Comparison of ENCODE assay signal across 10 mouse cellular contexts in the genomic region with DNA sequence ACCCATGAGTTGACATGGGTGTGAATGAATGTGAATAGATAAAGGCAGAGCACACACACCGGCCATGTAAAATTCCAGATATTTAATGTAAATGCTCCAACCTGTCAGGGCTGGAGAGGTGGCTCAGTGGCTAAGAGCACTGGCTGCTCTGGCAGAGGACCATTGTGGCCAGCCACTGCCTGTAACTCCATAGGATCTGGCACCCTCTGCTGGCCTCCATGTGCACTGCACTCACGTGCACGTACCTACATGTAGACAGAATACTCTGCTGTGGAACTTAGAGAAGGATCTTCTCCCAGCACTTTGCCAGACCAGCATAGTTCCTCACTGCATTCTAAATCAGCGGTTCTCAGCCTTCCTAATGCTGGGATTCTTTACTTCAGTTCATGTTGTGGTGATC.
DNase-seq lines count a peak whose midpoint lies in the region; ATAC-seq and TF ChIP-seq lines count a peak whose summit lies in the region.
"Had no signal": no experiment of that assay in that cellular context is flagged by ENCODE, and none has a peak within 500 bp of the region (broad histone marks: within the 10 kb centered on the region; RNA-seq: fewer than 3 reads in every experiment).

No protein-coding gene starts in this region.

- no peaks in the 10 kb centered on the region for H3K4me1 ChIP-seq in hindbrain, embryonic 11.5 days (replicated peaks; ENCODE audit: control insufficient read depth, insufficient read depth, low read length)
- no peaks in the 10 kb centered on the region for H3K4me1 ChIP-seq in hindbrain, embryonic 16.5 days (ENCODE audit: control insufficient read depth, insufficient read depth, low read depth, low read length)
- H3K4me1 ChIP-seq in lung, postnatal 0 days (ENCODE audit: insufficient read depth, low read depth, low read length), result no peaks in the 10 kb centered on the region
- no peaks in the 10 kb centered on the region; the same call in 1 of the 2 replicates for H3K4me1 ChIP-seq in small intestine, adult 2 months (ENCODE audit: control insufficient read depth, insufficient read depth, insufficient read length, low read length)
- H3K4me1 ChIP-seq: lung, embryonic 15.5 days had no signal

- ATAC-seq in hindbrain, embryonic 11.5 days (ENCODE audit: low FRiP score), result no peak
- no peak for ATAC-seq in hindbrain, embryonic 16.5 days
- no peak for ATAC-seq in lung, postnatal 0 days
- no peak for ATAC-seq in Patski

- CTCF ChIA-PET in Patski (lab: Charles Lee), result no interaction called here

- peak; percentile 41 for TF ChIP-seq CTCF in lung, postnatal 0 days (IDR thresholded peaks at IDR 0.05)
- TF ChIP-seq CTCF in Patski (IDR thresholded peaks at IDR 0.05), result peak; percentile 42
- peak; percentile 23; the same call in 1 of the 2 replicates for TF ChIP-seq CTCF in small intestine, adult 2 months (IDR thresholded peaks at IDR 0.05; ENCODE audit: extremely low read depth, insufficient read length, insufficient replicate concordance, low read depth, low read length)

- H3K9ac ChIP-seq in hindbrain, embryonic 11.5 days (ENCODE audit: low read depth, low read length), result no peak overlapping the region
- H3K9ac ChIP-seq in hindbrain, embryonic 16.5 days (ENCODE audit: low read depth, low read length), result no peak overlapping the region
- H3K9ac ChIP-seq in lung, postnatal 0 days (replicated peaks; ENCODE audit: low read depth), result no peak overlapping the region
- H3K9ac ChIP-seq: lung, embryonic 15.5 days had no signal

- WGBS in hindbrain, embryonic 11.5 days, result 88% methylated on average over 4 of the region's 4 CpGs
- 92% methylated on average over 4 of the region's 4 CpGs for WGBS in hindbrain, embryonic 16.5 days
- 93% methylated on average over 4 of the region's 4 CpGs for WGBS in lung, postnatal 0 days
- WGBS in small intestine, adult 2 months, result 94% methylated on average over 4 of the region's 4 CpGs

- no peak overlapping the region for H3K27ac ChIP-seq in hindbrain, embryonic 11.5 days (ENCODE audit: low read depth, low read length)
- no peak overlapping the region for H3K27ac ChIP-seq in hindbrain, embryonic 16.5 days (ENCODE audit: low read depth, low read length)
- no peak overlapping the region for H3K27ac ChIP-seq in lung, postnatal 0 days (ENCODE audit: low read length)
- no peak overlapping the region for H3K27ac ChIP-seq in small intestine, adult 2 months (ENCODE audit: insufficient read depth, low read depth, low read length)
- H3K27ac ChIP-seq: lung, embryonic 15.5 days had no signal

- POLR2A ChIA-PET in Patski (lab: Charles Lee), result no interaction called here

- DNase-seq in hindbrain, embryonic 11.5 days (ENCODE audit: low spot score), result peak; percentile 7
- no peak for DNase-seq in lung, postnatal 0 days (ENCODE audit: low spot score)
- DNase-seq in lung, postnatal 25 days (ENCODE audit: low spot score), result no peak
- no peak for DNase-seq in Patski (ENCODE audit: low read depth, low spot score)
- DNase-seq in adrenal gland, adult 8-10 months, result no peak
- no peak for DNase-seq in gastrocnemius, postnatal 10 days
- DNase-seq: gastrocnemius, postnatal 36 days had no signal

- H3K36me3 ChIP-seq in hindbrain, embryonic 11.5 days (ENCODE audit: control insufficient read depth, insufficient read depth, low read length), result no peaks in the 10 kb centered on the region
- H3K36me3 ChIP-seq in hindbrain, embryonic 16.5 days (ENCODE audit: control insufficient read depth, insufficient read depth, low read length), result no peaks in the 10 kb centered on the region
- H3K36me3 ChIP-seq in lung, postnatal 0 days (ENCODE audit: insufficient read depth, low read length), result no peaks in the 10 kb centered on the region
- no peaks in the 10 kb centered on the region for H3K36me3 ChIP-seq in small intestine, adult 2 months (ENCODE audit: control insufficient read depth, insufficient read depth, low read length)
- H3K36me3 ChIP-seq: lung, embryonic 15.5 days had no signal

- in situ Hi-C loops in Patski (cut with MboI; ENCODE audit: low pct_unique_long_range_greater_than_20kb), result no loop called here

- no peak for TF ChIP-seq EP300 in lung, postnatal 0 days (IDR thresholded peaks at IDR 0.05)

- TF ChIP-seq POLR2A in small intestine, adult 2 months (IDR thresholded peaks at IDR 0.05; ENCODE audit: low read depth, low read length), result no peak

- H3K4me2 ChIP-seq in hindbrain, embryonic 11.5 days (replicated peaks; ENCODE audit: low read depth, low read length), result no peak overlapping the region
- H3K4me2 ChIP-seq in hindbrain, embryonic 16.5 days (ENCODE audit: low read length), result no peak overlapping the region
- H3K4me2 ChIP-seq in lung, postnatal 0 days (replicated peaks; ENCODE audit: low read depth, low read length), result no peak overlapping the region
- H3K4me2 ChIP-seq: lung, embryonic 15.5 days had no signal

- H3K9me3 ChIP-seq in hindbrain, embryonic 11.5 days (ENCODE audit: control insufficient read depth, low read length), result no peaks in the 10 kb centered on the region
- H3K9me3 ChIP-seq in hindbrain, embryonic 16.5 days (ENCODE audit: control insufficient read depth, low read length), result peaks cover 2% of the 10 kb centered on the region; the same call in 1 of the 2 replicates
- no peaks in the 10 kb centered on the region; the same call in 1 of the 2 replicates for H3K9me3 ChIP-seq in lung, postnatal 0 days (ENCODE audit: low read length)

- no peak overlapping the region for H3K4me3 ChIP-seq in hindbrain, embryonic 11.5 days (ENCODE audit: low read depth, low read length)
- no peak overlapping the region for H3K4me3 ChIP-seq in hindbrain, embryonic 16.5 days (ENCODE audit: low read length)
- H3K4me3 ChIP-seq in lung, postnatal 0 days (ENCODE audit: low read depth, low read length), result no peak overlapping the region
- H3K4me3 ChIP-seq in small intestine, adult 2 months (ENCODE audit: low read depth, low read length), result no peak overlapping the region
- H3K4me3 ChIP-seq: lung, embryonic 15.5 days had no signal

- no peaks in the 10 kb centered on the region for H3K27me3 ChIP-seq in hindbrain, embryonic 11.5 days (ENCODE audit: control insufficient read depth, insufficient read depth, low read length)
- no peaks in the 10 kb centered on the region for H3K27me3 ChIP-seq in hindbrain, embryonic 16.5 days (replicated peaks; ENCODE audit: control insufficient read depth, insufficient read depth, low read length)
- no peaks in the 10 kb centered on the region for H3K27me3 ChIP-seq in lung, postnatal 0 days (replicated peaks; ENCODE audit: insufficient read depth, low read length)
- no peaks in the 10 kb centered on the region for H3K27me3 ChIP-seq in Patski
- no peaks in the 10 kb centered on the region for H3K27me3 ChIP-seq in small intestine, adult 2 months (ENCODE audit: control insufficient read depth, insufficient read depth, low read length)
- H3K27me3 ChIP-seq: lung, embryonic 15.5 days had no signal
